Mouse (Mus musculus): ENCODE measurements around the gene G6pc.
A peak's percentile ranks its signal among the peaks of the same experiment; 100 is the strongest.
"Not testable (repeated sequence)": the region's sequence is repeated elsewhere in the genome, so short reads cannot be mapped to it uniquely, and the experiment has no call there.

The G6pc gene

DNA sequence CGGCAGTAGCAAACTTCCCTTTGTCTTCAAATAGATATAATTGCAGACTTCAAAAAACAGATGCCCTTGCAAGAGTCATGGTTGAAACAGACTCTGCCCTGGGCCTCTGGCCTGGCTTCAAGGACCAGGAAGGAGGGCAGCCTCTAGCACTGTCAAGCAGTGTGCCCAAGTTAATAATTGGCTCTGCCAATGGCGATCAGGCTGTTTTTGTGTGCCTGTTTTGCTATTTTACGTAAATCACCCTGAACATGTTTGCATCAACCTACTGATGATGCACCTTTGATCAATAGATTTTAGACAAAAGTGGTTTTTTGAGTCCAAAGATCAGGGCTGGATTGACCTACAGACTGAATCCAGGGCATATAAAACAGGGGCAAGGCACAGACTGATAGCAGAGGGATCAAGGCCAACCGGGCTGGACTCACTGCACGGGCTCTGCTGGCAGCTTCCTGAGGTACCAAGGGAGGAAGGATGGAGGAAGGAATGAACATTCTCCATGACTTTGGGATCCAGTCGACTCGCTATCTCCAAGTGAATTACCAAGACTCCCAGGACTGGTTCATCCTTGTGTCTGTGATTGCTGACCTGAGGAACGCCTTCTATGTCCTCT lies at the start of gene G6pc:
Gene G6pc, plus strand, starts transcription at position 236 of the 610 bp plus-strand sequence.
- no peak for DNase-seq

DNA sequence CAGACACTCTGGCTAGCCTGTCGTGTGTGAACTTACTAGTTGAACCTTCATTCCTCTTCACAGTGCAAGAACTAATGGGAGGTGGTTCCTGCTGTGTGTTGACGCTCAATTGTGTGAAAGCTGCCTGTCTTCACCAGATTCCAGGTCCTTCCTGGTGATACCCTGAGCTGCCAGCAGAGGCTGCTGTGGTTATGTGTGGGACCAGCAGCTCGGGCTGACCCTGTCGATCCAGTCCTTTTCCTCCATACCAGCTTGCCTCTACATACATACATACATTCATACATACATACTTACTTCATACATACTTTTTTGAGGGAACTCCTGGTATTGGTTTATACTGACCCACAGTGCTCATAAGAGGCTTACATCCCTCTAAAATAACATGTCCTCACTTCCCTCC lies 43.8 kb upstream of the G6pc start:
- DNase-seq: peak; percentile 43 to 63

DNA sequence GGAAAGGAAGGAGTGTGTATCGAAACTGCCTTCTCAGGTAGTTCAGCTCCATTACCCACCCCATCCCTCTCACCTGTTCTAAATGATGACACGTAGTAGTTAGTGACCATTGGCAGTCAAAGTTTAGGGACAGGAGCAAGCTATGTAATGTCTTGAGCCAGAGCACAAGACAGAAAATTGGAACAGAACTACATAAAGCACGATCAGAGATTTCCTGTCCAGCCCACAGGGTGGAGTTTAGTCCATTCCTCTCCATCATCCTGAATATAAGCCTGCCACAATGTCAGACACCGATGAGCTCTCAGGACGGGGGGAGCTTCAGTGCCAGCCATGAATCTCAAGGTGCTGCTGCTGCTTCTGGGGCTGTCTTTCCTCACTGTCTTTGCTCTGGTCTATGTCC lies 42.6 kb upstream of the G6pc start, which contains the start of gene Aoc2:
Gene Aoc2, plus strand, starts transcription at position 301 of the 400 bp plus-strand sequence.
- DNase-seq: no peak

DNA sequence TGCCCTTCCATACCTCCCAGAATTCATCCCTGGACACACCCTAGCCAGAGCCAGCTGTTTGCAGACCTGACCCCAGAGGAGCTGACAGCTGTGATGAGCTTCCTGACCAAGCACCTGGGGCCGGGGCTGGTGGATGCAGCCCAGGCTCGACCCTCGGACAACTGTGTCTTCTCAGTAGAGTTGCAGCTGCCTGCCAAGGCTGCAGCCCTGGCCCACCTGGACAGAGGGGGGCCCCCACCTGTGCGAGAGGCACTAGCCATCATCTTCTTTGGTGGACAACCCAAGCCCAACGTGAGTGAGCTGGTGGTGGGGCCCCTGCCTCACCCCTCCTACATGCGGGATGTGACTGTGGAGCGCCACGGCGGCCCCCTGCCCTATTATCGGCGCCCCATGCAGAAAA lies 42.2 kb upstream of the G6pc start:
- not testable (repeated sequence) for DNase-seq

DNA sequence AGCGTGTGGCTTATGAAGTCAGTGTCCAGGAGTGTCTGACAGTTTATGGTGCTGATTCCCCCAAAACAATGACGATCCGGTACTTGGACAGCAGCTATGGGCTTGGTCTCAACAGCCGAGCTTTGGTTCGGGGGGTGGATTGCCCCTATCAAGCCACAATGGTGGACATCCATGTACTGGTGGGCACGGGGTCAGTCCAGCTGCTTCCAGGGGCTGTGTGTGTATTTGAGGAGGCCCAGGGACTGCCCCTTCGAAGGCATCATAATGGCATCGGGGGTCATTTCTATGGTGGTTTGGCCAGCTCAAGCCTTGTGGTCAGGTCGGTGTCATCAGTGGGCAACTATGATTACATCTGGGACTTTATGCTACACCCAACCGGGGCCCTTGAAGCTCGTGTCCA lies 41.2 kb upstream of the G6pc start:
- DNase-seq: no peak

DNA sequence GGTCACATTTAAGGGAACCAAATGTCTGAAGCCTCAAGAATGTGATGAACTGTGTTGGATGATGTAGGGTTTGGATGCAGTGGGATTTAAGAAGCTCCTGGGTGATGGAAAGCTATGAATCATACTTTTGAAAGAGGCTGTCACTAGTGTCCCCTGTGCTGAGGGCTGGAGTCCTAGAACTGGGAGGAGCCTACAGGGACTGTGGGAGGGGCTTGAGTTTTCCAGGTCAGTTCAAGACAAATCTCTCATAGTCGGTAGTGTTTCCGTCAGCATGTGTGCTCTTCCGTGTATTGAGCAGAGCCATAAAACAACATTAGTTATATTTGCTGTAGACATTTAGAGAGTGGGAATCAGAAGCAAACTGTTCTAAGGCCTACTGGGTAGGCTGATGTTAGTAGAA lies 40.0 kb upstream of the G6pc start:
- DNase-seq: no peak

DNA sequence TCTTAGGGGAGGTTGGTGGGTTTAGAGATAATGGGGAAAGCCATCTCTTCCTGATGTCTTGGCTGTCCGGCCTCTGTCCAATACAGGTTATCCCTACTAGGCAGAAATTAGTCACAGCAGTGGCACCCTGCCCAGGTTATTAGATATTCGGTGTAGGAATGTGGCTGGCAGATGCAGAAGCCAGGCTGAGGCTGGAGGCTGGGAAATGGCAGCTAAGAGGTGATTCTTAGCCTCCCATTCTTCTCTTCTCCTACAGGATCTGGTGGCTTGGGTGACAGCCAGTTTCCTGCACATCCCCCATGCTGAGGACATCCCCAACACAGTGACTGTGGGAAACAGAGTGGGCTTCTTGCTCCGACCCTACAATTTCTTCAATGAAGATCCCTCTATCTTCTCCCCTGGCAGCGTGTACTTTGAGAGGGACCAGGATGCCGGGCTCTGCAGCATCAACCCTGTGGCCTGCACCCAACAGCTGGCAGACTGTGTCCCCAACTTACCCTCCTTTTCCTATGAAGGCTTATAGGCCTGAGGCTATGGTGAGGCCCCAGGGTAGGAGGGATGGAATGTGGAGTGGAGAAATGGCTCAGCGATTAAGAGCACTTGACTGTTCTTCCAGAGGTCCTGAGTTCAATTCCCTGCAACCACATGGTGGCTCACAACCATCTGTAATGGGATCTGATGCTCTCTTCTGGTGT lies 38.3 kb upstream of the G6pc start:
- DNase-seq: no peak

DNA sequence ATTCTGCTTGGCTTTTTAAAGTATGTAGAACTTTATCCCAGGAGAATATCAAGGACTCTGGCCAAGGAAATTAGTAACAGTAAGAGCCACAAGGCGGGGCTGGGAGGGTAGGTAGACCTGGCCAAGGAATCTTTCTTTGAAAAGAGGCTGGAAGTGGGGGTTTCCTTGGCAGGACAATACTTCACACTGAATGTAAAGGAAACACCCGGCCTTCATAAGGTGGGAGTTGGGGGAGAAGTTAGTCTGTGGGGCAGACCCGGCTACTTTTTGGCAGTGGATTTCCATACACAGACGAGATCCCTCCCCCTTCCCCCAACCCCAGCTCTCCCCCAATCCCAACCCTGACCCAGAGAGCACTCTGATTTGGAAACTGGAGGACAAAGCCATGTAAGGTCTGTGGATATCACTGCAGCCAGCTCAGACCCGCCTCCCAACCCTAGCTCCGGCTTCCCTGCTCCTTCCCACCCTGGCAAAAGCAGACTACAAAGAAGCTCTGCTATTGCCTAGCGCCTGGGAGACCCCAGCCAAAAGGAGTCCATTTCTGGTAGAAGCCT lies 36.9 kb upstream of the G6pc start, which contains the start of gene Aoc3:
Gene Aoc3, plus strand, starts transcription at position 235 of the 554 bp plus-strand sequence.
- DNase-seq: no peak

DNA sequence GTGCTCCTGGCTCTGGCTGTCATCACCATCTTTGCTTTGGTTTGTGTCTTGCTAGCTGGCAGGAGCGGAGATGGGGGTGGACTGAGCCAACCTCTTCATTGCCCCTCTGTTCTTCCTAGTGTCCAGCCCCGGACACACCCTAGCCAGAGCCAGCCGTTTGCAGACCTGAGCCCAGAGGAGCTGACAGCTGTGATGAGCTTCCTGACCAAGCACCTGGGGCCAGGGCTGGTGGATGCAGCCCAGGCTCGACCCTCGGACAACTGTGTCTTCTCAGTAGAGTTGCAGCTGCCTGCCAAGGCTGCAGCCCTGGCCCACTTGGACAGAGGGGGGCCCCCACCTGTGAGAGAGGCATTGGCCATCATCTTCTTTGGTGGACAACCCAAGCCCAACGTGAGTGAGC lies 36.4 kb upstream of the G6pc start:
- not testable (repeated sequence) for DNase-seq

DNA sequence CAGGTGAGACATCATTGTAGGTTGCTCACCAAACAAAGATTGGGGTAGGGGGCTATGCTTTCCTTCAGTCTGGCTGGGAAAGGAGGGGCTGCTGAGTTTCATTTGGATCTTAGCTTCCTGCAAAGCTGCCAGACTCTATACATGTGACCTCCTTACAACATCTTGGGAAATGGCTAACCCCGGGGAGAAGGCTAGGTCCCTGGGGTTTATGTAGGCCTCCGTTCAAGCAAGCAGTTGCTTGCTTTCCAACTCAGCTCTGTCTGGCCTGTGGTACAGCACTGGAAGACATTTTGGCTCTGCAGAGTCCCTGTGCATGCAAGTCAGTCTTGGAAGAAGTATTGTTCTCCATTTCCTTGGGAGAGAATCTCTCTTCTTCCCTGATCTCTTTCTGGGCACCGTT lies 34.8 kb upstream of the G6pc start:
- no peak for DNase-seq

DNA sequence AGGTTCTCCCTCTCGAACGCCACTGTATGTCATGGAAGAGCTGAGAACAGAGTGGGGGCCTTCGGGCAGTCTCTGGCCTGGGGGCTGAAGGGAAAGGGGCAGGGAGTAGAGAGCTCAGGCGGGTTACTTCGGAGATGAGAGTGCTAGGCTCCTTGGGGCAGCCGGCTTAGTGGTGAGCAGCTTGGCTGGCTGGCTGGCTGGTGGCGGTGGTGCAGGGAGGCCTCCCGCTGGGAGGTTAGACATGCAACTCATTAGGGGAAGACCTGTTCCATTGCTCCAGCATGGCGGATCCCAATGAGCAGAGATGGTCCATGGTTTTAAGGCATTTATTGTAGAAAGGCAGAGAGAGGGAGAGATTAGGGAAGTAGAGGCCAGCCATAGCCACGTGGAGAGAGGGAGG lies 33.3 kb upstream of the G6pc start:
- no peak for DNase-seq

DNA sequence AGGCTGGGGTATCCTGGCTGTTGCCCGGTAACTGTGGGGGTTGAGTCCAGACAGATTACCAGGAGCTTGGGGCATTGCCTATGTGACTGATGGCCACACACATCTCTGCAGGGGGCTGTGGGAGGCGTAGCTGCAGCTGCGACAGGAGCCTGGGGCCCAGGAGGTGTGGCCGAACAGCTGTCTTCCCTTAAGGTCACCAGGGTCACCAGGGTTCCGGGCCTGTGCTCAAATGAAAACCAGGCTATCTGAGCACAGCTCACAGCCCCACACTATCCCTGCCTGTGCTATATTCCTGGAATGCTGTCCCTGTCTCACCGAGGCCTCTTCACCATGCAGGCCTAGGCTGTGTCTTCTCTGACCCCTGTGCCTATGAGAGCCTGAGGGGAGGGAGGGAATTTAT lies 32.8 kb upstream of the G6pc start:
- DNase-seq: no peak

DNA sequence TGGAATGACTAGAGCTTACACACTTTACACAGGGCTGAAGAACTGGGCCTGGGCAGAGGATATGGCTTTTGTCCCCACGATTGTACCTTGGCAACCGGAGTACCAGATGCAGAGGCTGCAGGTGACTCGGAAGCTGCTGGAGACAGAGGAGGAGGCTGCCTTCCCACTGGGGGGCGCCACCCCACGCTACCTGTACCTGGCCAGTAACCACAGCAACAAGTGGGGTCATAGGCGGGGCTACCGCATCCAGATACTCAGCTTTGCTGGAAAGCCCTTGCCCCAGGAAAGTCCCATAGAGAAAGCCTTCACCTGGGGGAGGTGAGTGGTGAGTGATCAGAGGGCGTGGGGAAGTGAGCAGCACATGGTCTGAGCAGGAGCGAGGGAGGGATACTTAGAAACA lies 31.7 kb upstream of the G6pc start:
- DNase-seq: no peak

DNA sequence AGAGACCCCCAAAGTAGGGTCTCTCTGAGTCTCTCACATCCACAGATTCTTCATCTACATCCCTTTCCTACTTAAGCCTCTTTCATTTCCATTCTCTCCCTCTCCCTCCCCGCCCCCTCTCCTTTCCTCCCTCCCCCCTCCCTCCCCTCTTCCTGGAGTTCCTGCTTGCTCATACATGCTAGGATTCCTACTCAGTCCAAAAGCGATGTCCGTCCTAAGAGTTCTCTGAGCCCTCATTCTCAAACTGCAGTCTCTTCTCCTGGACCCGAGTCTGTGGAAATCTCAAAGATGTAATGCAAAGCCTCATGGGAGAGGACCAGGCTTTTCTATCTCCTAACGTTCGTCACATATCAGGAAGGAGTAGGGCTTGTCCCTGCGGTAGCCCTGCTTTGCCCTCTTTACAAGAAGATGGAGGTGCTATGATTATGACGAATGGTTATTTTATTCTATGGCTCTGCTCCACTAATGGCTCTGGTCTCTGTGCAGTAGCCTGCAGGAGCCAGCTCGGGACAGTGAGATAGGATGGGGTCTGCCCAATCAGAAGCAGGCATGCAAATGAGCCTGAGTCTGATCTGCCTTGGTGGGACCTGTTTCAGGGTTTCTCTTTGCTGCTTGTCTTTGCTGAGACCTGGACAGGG lies 29.1 kb upstream of the G6pc start:
- peak in 1 of 2 experiments; percentile 10 for DNase-seq

DNA sequence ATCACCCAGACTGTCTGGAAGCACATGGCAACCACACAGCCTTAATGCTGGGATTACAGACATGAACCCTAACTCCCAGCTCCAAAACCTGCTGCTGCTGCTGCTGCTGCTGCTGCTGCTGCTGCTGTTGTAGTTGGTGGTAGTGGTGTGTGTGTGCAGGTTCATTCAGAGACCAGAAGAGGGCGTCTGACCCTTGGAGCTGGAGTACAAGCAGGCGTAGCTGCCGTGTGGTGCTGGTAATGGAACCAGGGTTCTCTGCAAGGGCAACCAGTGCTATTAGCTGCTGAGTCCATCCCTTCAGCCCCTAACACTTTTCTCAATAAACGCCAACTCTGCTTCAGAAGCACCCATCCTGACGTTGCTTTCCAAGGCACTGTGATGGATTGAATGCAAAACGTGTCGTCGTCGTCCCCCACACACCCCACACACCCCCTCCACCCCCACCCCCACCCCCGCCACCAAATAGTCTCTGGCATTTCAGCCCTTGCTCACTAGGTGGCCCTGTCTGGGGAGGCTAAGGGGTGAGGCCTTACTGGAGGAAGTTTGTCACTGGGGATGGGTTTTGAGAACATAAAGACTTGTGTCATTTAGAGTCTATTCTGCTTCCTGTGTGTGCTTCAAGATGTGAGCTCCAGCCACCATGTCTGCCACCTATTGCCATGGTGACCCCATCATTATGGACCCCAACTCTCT lies 20.1 kb upstream of the G6pc start:
- DNase-seq: no peak

DNA sequence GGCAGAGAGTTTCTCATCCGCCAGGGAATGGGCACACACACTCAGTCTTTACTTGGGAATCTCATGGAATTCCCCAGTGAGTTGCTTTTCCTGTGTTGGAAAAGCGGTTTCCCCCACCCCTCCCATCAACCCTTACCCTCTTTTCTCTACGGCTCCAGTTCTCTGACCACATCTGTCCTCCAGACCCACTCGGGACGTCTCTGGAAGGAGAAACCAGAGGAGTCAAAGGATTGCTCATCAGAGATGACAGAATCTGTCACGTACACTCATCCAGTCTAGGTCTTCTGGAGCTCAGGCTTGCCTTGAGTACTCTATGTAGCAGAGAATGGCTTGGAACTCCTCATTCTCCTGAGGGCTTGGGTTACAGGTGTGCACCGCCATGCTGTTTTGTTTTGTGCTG lies 18.6 kb upstream of the G6pc start:
- no peak for DNase-seq

DNA sequence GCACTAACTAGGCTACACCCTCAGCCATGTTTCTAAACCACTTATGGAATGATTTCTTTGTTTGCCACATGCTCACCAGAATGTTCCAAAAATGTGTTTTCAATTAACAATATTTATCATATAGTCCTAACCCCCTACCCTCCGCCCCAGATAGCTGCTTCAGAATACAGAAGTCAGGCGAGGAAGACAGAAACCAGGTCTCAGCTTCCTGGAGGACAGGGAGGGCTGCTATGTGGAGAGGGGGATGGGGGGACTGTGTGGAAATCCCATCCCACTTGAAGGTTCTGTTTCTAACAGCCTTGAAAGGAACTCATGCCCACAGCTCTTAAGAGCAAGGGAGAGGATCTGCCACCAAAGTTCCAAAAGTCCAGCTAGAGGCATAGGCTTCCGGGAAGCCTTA lies 18.1 kb upstream of the G6pc start:
- DNase-seq: no peak

DNA sequence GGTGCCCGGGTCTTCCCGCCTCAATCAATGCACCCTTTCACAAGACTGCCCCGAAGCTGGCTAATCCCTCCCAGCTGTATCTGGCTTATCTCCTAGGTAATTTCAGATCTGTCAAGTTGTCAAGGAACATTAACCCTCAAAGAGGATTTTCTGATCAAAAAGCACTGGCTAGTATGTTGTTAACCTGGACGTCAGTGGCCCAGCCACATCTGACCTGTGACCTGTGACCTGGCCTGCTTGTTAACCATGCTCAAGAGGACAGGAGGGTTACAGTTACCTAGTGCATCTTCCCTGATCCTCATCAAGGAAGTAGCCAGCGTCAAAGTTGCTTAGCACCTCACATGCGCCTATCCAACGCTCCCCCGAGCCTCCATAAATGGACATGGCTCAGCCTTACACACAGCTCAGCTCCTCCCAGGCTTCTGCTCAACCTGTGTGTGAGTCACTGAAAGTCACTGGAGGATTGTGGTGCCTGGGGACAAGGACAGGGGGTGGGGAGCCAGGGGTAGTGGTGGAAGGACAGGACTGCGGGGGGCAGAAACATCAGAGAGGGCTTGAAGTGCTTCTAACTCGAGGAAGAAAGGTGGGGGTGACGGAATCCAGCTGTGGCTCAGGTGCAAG lies 16.2 kb upstream of the G6pc start:
- no peak for DNase-seq

DNA sequence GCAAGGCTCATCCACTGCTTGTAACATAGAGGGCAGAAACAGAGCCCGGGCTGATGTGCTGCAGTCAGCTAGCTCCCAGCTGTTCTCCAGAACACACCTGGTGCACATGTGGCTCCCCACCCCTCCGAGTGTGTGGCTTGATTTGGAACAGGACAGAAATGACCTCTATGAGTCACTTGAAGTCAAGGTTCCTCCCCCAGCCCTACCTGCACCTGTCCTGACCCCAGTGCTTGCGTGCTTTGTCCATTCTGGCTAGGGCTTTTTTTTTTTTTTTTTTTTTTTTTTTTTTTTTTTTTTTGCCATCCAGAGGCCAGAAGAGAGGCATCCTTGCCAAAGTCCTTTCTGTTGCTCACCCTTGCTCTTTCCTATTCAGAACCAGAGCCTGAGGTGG lies 15.6 kb upstream of the G6pc start:
- no peak for DNase-seq

DNA sequence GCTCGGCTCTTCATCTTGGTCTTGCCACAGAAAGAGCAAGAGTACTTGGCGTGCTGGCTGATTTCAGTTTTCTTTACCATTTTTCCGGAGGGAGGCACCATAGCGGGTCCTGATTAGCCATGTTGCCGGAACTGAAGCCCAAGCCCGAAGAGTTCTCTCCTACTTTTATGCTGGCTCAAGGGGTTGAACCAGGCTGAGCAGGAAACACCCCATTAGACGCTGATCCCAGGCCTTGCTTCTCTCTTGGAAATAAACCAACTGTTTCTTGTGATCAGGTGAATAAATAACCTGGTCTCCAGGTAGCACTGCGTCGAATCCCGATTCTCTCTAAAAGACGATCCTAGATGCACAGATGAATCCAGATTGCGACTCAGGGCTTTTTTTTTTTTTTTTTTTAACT lies 13.9 kb upstream of the G6pc start:
- no peak for DNase-seq

DNA sequence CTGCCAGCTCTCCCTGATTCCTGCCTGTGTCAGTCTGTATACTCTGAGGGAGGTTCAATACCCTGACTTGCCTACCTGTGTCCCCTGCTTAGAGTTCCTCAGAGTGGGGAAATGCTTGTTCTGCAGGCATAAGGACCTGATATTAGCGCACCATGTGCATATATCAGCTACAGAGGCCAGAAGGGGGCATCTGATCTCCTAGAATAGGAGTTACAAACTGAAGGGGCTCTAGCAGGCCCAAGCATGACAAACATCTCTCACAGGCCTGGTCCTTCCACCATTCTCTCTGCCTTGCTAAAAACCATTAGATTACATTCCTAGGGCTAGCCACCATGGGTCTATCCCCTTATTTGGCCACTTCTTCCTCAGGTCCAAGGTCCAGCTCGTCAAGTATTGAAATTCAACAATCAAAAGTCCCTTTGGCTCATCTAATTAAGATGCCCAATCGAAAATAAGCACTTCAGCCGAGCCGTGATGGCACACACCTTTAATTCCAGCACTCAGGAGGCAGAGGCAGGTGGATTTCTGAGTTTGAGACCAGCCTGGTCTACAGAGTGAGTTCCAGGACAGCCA lies 12.8 kb upstream of the G6pc start:
- DNase-seq: no peak

DNA sequence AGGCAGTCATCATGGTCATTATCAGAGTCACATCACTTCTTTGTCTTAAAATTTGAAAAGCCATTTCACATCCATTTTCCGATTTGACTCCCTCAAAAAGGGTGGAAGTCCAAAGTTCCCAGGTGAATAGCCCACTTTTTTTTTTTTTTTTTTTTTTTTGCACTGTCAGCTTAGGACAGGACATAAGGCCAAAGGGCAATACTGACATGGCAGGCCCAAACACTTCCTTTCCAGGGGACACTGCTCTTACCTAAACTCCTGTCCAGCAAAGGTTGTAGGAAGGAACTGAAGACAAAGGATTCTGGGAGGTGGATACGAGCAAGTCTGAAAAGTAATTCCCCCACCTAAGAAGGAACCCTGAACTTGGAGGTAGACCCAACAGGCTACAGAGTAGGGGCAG lies 11.4 kb upstream of the G6pc start:
- no peak for DNase-seq
